Mouse (Mus musculus) neural tube, embryonic 14.5 days (tissue): ENCODE results near the gene Olfr1012. TPM values are rescaled to one million over a fixed set of nuclear protein-coding genes. Genes with fewer than 3 reads are reported as not detected.
"Not testable (repeated sequence)": the region's sequence is repeated elsewhere in the genome, so short reads cannot be mapped to it uniquely, and the experiment has no call there.

Experiments used
- ATAC-seq: fragments of 200-750 bp; cut with Nextera tagmentation; 2 replicates; pipeline ENCODE4 v1.8.0; 2017; ENCODE audit warnings: low read depth, mild to moderate bottlenecking, moderate TSS enrichment, moderate library complexity
- H3K27ac ChIP-seq: fragments of 300-500 bp; sonication (generic); 2 replicates; pipeline ENCODE4 v1.5.1; 2014; ENCODE audit warnings: low read depth, mild to moderate bottlenecking, control low read depth, low read length, moderate library complexity, mixed read lengths
- H3K27me3 ChIP-seq: fragments of 300-500 bp; sonication (generic); 2 replicates; pipeline ENCODE4 v1.6.1; 2014; ENCODE audit warnings: low read length; ENCODE audit not compliant: control insufficient read depth, insufficient read depth
- H3K36me3 ChIP-seq: fragments of 300-500 bp; sonication (generic); 2 replicates; pipeline ENCODE4 v1.6.1; 2014; ENCODE audit warnings: low read length, mixed read lengths; ENCODE audit not compliant: control insufficient read depth, insufficient read depth
- H3K4me1 ChIP-seq: fragments of 300-500 bp; sonication (generic); 2 replicates; pipeline ENCODE4 v1.6.1; 2014; ENCODE audit warnings: low read length; ENCODE audit not compliant: control insufficient read depth, insufficient read depth
- H3K4me2 ChIP-seq: fragments of 300-500 bp; sonication (generic); 2 replicates; pipeline ENCODE4 v1.6.1; 2014; ENCODE audit warnings: mild to moderate bottlenecking, low read depth, low read length, control low read depth
- H3K4me3 ChIP-seq: fragments of 300-500 bp; sonication (generic); 2 replicates; pipeline ENCODE4 v1.5.1; 2014; ENCODE audit warnings: low read depth, low read length, control low read depth, mixed read lengths
- H3K9ac ChIP-seq: fragments of 300-500 bp; sonication (generic); replicated peaks from 2 replicates; pipeline ENCODE4 v1.6.1; 2014; ENCODE audit warnings: low read depth, mild to moderate bottlenecking, control low read depth, low read length, mixed read lengths
- H3K9me3 ChIP-seq: fragments of 300-500 bp; sonication (generic); 2 replicates; pipeline ENCODE4 v1.6.1; 2016; ENCODE audit warnings: low read length; ENCODE audit not compliant: control insufficient read depth
- WGBS: fragments of 180-500 bp; shearing (Covaris S2); extraction: QIAGEN DNeasy Blood & Tissue Kit; methylation state at CpG from one replicate; pipeline ENCODE4 v1.1.7; 2014; 5-methylcytosine and 5-hydroxymethylcytosine counted together
- polyA plus RNA-seq: library from polyadenylated mRNA; unstranded; fragments of >200 nt; fragmentation: Nextera tagmentation; extraction: Ambion mirVana; gene quantifications from 2 replicates; pipeline ENCODE4 v1.2.1, GENCODE M21; 2014

The Olfr1012 gene
- polyA plus RNA-seq, 1 experiment from 2014 or later: not detected

DNA sequence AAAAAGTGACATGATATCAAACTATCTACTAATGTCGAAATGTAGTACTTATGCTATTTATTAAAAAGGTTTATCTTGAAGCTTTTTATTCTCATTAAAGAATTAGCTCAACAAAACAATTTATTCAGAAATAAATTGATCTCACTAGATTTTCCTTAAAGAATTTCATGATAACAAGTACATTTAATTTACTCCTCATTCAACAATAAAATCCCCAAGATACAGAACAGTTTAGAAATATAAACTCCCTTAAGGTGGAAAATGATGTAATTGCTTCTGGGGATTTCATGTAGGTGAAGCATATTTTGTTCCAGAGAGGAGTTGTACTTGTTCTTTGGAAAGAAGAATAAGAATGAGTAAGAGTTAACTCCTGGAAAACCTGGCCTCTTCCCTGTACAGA is 47.4 kb downstream of the Olfr1012 start, which contains the start of gene Olfr1009:
Gene Olfr1009, plus strand, starts transcription at position 301 of the 400 bp plus-strand sequence.
- ATAC-seq: no peak
- Histone ChIP-seq H3K27ac (no peak within 1 kb of the TSS), H3K27me3 (no peaks in the 10 kb centered on the region), H3K9me3 (no peaks in the 10 kb centered on the region), H3K4me1 (no peaks in the 10 kb centered on the region), H3K4me2 (no peak within 1 kb of the TSS), H3K4me3 (no peak within 1 kb of the TSS), H3K9ac (no peak within 1 kb of the TSS), H3K36me3 (no peaks in the 10 kb centered on the region)
- WGBS: 100% methylated on average over 1 of the region's 1 CpGs

DNA sequence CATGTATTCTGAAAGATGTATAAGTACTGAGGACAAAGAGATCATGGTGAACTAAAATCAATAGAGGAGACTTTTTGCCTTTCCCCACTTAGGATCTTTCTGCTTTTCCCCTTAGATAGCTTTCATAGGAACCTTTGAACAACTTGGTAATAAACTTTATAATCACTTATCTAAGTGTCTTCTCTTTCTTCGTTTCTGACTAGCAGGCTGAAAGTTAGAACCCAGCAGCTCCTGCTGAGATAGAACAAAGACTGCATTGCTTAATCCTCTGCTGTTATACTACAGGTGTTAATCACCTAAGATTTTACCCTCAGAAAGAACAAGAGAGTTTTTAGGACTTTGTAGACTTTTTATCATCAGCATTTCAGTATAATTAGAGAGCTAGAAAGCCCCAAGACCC is 51.4 kb downstream of the Olfr1012 start:
- no peaks in the 10 kb centered on the region for H3K27me3 ChIP-seq
- H3K9ac ChIP-seq: no peak overlapping the region
- no peak overlapping the region for H3K4me3 ChIP-seq
- 8% methylated on average over 1 of the region's 1 CpGs for WGBS
- no peaks in the 10 kb centered on the region for H3K4me1 ChIP-seq
- no peaks in the 10 kb centered on the region for H3K9me3 ChIP-seq
- no peaks in the 10 kb centered on the region for H3K36me3 ChIP-seq
- no peak overlapping the region for H3K4me2 ChIP-seq
- ATAC-seq: no peak
- H3K27ac ChIP-seq: no peak overlapping the region

DNA sequence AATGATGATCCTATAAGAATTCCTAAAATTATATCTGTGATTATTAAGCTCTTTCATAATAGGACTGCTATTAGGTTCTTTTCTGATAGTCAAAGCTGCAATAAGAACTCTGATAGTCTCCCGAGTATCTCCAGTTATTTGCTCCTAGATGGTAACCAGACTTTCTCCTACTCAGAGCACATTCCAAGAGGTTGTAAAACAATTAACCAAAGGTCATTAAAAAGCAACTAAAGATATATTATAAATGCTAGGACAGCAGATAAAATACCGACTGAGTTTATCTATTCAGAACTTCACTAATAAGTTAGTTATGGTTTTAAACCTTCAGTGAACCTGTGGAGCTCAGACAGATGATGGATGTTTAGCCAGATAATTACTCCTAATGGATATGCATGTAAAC is 51.9 kb downstream of the Olfr1012 start:
- H3K4me2 ChIP-seq, H3K27ac ChIP-seq, ATAC-seq, H3K4me1 ChIP-seq, H3K27me3 ChIP-seq, H3K9me3 ChIP-seq, H3K36me3 ChIP-seq, H3K4me3 ChIP-seq, H3K9ac ChIP-seq: not testable (repeated sequence)
- 50% methylated on average over 2 of the region's 2 CpGs for WGBS

Other genes with a start within 250 kb of the Olfr1012 start
- 0.12 and 0.35 TPM in 2 replicates for gene 4833423E24Rik, start 243.7 kb downstream of the Olfr1012 start, polyA plus RNA-seq
- gene Olfr996, start 183.6 kb downstream of the Olfr1012 start, polyA plus RNA-seq: not detected in 2 replicates
- not detected in 2 replicates for gene Olfr998, start 173.8 kb downstream of the Olfr1012 start, polyA plus RNA-seq
- gene Olfr1000, start 150.9 kb downstream of the Olfr1012 start, polyA plus RNA-seq: not detected in 2 replicates
- gene Olfr1002, start 112.1 kb downstream of the Olfr1012 start, polyA plus RNA-seq: not detected in 2 replicates
- not detected in 2 replicates for gene Olfr154, start 98.3 kb downstream of the Olfr1012 start, polyA plus RNA-seq
- not detected in 2 replicates for gene Olfr1006, start 84.0 kb downstream of the Olfr1012 start, polyA plus RNA-seq
- not detected in 2 replicates for gene Olfr1008, start 73.3 kb downstream of the Olfr1012 start, polyA plus RNA-seq
- gene Olfr1009, start 47.3 kb downstream of the Olfr1012 start, polyA plus RNA-seq: not detected in 2 replicates
- not detected in 2 replicates for gene Olfr1013, start 4.3 kb upstream of the Olfr1012 start, polyA plus RNA-seq
- not detected in 2 replicates for gene Olfr1014, start 9.9 kb upstream of the Olfr1012 start, polyA plus RNA-seq
- not detected in 2 replicates for gene Olfr1015, start 19.3 kb upstream of the Olfr1012 start, polyA plus RNA-seq
- not detected in 2 replicates for gene Olfr1016, start 39.8 kb upstream of the Olfr1012 start, polyA plus RNA-seq
- gene Olfr1018, start 55.7 kb upstream of the Olfr1012 start, polyA plus RNA-seq: not detected in 2 replicates
- not detected in 2 replicates for gene Olfr1019, start 82.7 kb upstream of the Olfr1012 start, polyA plus RNA-seq
- gene Olfr1020, start 84.3 kb upstream of the Olfr1012 start, polyA plus RNA-seq: not detected in 2 replicates
- not detected in 2 replicates for gene Olfr1022, start 105.8 kb upstream of the Olfr1012 start, polyA plus RNA-seq
- not detected in 2 replicates for gene Olfr1023, start 122.9 kb upstream of the Olfr1012 start, polyA plus RNA-seq
- not detected in 2 replicates for gene Olfr1024, start 142.3 kb upstream of the Olfr1012 start, polyA plus RNA-seq
- gene Olfr1025-ps1, start 152.4 kb upstream of the Olfr1012 start, polyA plus RNA-seq: not detected in 2 replicates
- not detected in 2 replicates for gene Olfr1026, start 158.8 kb upstream of the Olfr1012 start, polyA plus RNA-seq
- not detected in 2 replicates for gene Olfr1028, start 187.7 kb upstream of the Olfr1012 start, polyA plus RNA-seq
- not detected in 2 replicates for gene Olfr1029, start 211.1 kb upstream of the Olfr1012 start, polyA plus RNA-seq
- not detected in 2 replicates for gene Olfr1030, start 216.5 kb upstream of the Olfr1012 start, polyA plus RNA-seq
- not detected in 2 replicates for gene Olfr1031, start 227.5 kb upstream of the Olfr1012 start, polyA plus RNA-seq
- not detected in 2 replicates for gene Olfr1032, start 242.8 kb upstream of the Olfr1012 start, polyA plus RNA-seq